Mouse (Mus musculus) fat pad, adult 2 months (tissue): ENCODE data around the gene Eps8l1.
A peak's percentile ranks its signal among the peaks of the same experiment; 100 is the strongest.
"Not testable (repeated sequence)": the region's sequence is repeated elsewhere in the genome, so short reads cannot be mapped to it uniquely, and the experiment has no call there.

ENCODE experiments used
- DNase-seq: peaks from one replicate; pipeline ENCODE4 v3.0.0-alpha.2; 2011; ENCODE audit warnings: low read depth, low spot score; ENCODE audit errors: extremely low read depth

Gene Eps8l1

DNA sequence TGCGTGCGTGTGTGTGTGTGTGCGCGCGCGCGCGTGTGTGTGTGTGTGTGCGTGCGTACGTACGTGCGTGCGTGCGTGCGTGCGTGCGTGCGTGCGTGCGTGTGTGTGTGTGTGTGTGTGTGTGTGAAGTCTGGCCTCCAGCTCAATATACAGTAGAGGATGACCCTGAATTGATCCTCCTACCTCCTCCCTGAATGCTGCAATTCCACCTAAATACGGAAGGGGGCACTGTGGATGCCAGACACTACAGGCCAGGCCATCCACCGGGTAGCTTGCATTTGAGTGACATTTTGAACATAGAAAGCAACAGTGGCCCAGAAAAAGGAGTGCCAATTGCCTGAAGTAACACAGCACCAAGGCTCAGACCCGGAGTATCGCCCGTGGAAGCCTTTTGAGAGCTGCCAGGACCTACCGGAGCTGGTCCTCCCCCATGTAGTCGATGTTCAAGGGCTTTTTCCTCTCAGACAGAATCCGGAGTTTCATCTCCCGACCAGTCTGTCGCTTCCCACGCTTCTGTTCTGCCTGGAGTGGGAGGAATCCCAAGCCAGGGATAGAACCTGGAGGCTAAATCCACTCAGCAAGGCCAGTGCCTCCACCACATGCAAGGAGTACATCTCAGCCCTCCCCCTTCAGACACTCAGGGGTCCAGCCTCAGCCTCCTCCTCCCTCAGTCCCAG, 47.7 kb downstream of the Eps8l1 start:
- no peak for DNase-seq

DNA sequence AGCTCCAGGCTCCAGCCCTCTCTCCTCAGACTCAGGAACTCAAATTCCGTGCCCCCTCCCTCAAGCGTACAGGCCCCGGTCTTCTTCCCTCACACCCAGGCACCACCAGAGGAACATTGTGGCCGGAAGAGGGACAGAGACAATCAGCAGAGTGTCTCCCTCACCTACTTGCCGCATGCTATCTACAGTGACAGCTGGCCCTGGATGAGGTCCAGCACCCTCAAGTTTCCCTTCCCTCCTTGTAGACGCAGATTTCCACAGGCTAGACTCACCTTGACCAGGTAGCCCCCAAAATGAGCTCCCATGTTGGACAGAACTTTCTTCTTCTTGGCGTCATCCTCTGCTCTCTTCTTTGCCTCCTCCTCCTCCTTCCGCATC, 48.3 kb downstream of the Eps8l1 start:
- no peak for DNase-seq

GRCm38 (mm10) chr7:4509863-4510608, 49.6 kb downstream of the Eps8l1 start:
- DNase-seq = no peak

DNA sequence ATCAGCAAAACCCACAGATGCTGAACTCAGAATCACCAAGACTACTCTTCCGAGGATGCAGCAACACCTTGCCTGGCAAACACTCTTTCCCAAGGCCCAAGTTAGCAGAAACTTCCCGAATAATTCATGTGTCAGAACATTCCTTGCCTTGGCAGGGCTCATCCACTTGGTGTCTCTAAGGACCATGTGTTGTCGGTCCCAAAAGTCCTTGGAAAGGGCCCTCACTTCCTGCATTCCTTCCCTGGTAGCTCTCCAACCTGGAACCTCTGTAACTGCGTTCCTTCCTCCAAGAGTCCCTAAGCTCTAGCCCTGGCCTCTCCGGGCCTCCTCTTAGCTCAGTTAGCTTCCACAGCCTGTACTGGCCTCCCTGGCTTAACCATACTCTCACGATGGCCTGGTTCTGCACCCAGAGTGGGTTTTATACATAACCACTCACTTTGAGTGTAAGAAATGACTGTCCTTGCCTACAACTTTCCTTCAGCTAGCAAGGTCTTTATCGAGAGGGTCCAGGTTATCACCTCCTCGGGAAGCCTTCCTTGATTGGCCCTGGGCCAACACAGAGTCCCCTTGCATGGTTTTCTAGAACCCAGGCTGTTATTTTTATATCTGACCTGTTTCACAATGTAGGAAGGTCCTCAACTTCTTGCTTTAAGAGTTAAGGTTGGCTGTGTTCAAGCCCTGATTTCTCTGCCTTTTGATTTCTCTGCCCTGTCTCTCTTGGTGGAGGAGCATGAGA, 51.2 kb downstream of the Eps8l1 start:
- DNase-seq = no peak

GRCm38 (mm10) chr7:4513236-4513635, 52.8 kb downstream of the Eps8l1 start:
- DNase-seq = no peak

DNA sequence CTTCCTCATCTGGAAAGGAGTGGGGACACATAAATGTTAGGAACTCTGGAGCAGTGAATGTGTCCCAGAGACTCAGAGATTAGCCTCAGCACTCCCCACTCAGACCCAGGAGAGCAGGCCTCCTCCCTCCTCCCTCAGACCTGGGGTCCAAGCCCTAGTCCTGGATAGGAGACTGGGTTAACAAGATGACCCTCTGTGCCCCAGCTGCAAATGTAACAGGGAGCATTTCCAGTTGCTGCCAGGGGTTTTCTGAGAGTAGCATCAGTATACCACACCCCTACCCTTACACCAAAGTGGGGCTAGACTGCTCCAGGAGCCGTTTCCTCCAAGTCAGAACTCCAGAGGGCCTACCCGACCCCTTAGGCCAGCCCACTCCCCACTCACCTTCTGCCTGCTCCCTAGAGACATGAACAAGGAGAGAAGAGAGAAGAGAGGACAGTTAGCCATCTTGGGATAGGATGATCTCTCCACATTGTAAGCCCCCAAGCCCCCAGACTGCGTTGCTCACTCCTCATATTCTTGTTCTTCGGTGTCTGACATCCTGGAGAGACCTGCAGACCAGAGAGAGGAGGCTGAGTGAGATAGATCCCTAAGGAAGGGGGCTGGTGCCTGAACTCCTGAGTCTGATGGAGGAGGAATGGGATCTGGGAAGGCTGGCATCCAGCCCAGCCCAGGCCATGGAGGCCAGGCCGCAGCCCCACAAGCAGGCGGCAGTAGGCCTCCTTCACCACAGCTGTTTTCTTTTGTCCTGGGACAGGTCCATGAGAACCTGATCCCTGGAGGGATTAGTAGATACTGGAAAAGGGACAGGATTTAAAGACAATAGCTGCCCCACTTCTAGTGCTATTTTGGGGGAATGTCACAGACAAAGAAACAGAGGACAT, 53.6 kb downstream of the Eps8l1 start:
- DNase-seq = no peak

DNA sequence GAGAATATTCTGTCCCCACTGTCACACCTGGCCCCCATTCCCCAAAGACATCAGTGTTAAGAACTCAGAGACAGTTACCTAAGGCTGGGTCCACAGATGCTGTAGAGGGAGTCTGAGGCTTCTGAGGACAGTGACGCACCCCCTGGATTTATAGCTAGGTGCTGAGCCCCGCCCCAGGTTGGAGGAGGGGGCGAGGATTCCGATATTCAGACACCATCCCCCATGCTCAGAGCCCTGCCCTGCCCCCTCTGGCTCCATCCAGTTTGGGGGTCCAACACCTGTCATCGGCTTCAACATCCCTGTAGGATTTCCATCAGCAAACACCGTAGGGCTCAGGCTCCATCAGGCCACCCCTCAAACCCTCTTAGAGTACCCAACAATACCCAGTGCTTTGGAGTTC, 55.4 kb downstream of the Eps8l1 start:
- DNase-seq = no peak

DNA sequence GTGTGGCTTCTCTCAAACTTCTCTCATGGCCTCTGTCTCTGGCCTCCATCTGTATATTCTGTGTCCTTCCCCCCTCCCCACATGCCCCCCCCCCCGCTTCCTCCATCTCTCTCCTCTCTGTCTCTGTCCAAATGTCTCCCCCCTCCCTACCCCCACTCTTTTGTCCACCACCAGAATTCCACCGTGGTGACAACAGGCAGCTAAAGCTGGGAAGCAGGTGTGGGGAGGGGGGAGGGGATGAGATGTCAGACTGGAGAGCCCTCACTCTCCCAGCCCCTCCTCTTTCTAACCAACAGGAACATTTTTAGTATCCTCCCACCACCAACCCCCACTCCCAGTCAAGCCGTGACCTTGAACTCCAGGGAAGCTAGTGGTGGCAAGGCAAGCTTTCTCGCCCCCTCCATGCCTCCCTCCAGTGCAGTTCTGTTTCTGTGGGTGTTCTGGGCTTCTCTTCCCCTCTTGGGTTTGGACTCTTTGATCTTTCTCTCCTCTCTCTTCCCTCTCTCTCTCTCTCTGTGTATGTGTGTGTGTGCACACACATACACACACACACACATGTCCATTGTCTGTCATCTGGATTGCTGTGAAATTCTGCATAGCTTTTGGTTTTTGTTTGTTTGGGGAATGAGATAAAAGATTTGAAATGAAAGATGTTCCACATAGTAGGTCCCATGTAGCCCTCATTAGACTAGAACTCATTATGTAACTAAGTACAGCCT, 56.0 kb downstream of the Eps8l1 start, which contains the start of gene Tnnt1:
TSS of gene Tnnt1 (minus strand) at position 51 of the 719 bp plus-strand sequence.
- DNase-seq = no peak

DNA sequence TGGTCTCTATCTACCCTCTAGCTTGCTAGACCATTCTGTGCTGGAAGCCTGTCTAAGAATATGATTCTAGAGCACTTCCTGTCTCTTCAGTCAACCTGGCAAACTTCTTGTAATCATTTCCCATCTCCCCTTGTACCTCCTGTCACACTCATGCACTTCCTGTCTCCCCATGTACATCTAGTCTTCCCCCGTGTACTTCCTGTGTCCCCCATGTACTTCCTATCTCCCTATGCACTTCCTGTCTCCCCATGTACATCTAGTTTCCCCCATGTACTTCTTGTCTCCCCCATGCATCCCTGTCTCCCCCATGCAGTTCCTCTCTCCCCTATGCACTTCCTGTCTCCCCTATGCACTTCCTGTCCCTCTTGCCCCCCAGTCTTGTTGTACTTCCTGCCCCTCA, 58.0 kb downstream of the Eps8l1 start:
- no peak for DNase-seq

GRCm38 (mm10) chr7:4521231-4522003, 60.9 kb downstream of the Eps8l1 start:
- DNase-seq = no peak

- no peak for DNase-seq
Observed at GRCm38 (mm10) chr7:4522292-4522691, 61.8 kb downstream of the Eps8l1 start.

DNA sequence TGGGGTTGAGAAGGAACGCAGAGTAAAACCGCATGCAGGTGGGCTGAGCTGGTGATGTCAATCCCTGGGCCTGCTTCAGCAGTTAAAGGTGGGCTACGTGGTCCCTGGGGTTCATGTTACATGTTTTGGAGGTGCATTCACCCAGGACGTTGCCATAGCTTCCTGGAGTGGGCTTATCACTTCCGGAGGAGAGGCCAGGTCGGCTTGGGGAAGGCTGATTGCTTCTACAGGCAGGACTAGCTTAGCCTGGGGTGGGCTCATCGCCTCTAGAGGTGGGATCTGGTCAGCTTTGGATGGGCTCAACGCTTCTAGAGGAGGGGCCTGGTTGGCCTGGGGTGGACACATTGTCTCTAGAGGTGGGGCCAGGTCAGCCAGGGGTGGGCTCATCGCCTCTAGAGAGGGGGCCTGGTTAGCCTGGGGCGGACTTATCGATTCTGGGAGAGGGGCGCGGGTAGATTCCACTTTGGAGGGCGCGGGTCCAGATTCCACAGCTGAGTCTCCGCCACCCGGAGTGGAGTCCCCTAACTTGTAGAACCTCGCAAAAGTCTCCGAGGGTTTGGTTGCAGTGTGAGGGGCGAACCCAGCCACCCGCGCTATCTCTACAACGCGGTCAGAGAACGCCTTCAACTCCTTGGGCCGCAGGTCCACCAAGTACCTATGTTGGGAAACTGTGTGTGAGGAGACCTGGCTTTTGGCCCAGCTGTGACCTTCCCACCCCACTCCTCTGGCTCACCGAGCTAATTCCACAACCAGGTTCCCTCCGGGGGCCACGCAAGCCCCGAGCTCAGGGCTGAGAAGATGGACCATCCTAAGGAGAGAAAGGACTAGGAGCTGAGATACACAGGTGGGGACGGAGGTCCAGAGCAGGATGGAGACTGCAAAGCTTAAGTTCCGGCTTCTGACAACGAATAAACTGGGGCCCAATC, 63.0 kb downstream of the Eps8l1 start:
- DNase-seq = no peak

DNA sequence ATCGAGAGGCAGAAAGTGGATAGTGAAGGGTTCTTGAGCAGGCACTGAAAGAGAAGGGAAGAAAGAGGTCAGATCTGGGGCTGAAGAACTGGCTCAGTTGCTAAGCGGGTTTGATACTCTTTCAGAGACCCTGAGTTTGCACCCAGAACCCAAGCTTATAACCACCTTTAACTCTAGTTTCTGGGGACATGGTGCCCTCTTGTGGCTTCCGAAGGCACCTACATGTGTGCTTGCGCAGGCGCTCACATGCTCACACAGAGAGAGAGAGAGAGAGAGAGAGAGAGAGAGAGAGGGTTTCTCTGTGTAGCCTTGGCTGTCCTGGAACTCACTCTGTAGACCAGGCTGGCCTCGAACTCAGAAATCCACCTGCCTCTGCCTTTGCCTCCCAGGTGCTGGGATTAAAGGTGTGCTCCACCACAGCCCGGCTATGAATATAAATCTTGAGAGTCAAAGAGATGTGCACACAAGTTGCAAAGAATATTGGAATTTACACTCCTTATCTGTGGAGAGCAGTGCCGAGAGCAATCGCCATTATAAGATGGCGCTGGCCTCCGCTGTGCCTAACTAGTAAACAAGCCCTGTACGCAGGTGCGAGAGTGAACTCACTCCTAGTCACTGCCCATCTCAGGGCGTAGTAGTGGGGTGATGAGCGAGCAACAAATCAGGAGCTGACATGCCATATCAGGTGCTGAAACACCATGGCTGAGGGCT, 63.9 kb downstream of the Eps8l1 start, which contains the start of gene Tnni3:
TSS of gene Tnni3 (minus strand) at position 18 of the 711 bp plus-strand sequence.
- not testable (repeated sequence) for DNase-seq

- peak; percentile 37 for DNase-seq
Observed at GRCm38 (mm10) chr7:4526341-4527301, 66.1 kb downstream of the Eps8l1 start.

DNA sequence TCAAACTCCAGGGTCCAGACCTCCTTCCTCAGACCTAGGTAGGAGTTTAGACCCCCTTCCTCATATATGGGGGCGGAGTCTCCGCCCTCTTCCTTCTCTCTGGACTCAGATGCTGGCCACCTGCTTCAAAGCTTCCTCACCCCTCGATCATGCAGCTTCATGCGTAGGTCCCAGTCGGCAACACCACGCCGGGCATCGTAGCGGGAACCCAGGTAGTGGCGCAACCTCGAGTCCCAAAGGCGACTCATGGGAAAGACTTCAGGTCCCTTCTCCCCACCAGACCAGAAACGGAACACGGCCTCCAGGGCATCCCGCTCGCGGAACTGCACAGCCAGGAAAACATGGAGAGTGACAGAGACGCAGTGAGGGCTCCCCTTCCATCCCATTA, 66.8 kb downstream of the Eps8l1 start:
- no peak for DNase-seq
